Mouse (Mus musculus) erythroid progenitor cell, adult 5-6 weeks (primary cell): ENCODE data around the gene Gm47283. TPM values are rescaled to one million over a fixed set of nuclear protein-coding genes. Genes with fewer than 3 reads are reported as not detected.
"Not testable (repeated sequence)": the region's sequence is repeated elsewhere in the genome, so short reads cannot be mapped to it uniquely, and the experiment has no call there.

Experiments used
- ATAC-seq: replicated peaks from 2 replicates; pipeline ENCODE4 v1.8.0; 2016; ENCODE audit warnings: moderate number of reproducible peaks, mild to moderate bottlenecking, moderate TSS enrichment, inconsistent platforms; ENCODE audit not compliant: poor library complexity, low FRiP score, severe bottlenecking
- total RNA-seq, 2 experiments: library from RNA; stranded (forward) in 1 of 2; stranded (reverse) in 1 of 2; fragments of 150-400 nt in 1 of 2; fragments of 186-747, 209-891 nt in 1 of 2; gene quantifications; 2 replicates each; pipeline versions ENCODE4 v1.2.3 to v1.2.4; 2015 to 2017; ENCODE audit warnings: low replicate concordance in 2 of 2

Gm47283 gene
- total RNA-seq, 2 experiments from 2014 or later, result not detected

DNA sequence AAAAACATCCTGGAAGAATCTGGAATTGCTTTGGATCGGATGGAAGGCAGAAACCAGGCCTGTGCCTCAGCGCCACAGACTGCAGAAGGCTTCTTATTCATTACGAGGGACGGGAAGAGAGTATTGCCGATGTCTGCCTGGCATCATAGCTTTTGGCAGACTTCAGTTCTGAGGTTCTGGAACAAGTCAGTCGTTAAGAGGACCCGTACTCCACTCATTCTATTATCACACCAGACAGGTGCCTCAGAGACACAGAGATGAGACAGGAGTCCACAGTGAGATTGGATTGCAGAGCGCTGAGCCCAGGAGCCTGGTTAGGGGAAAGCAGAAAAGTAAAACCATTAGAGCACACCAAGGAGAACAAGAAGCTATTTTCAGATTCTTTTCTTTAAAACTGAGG is 54.5 kb downstream of the Gm47283 start, which contains the start of gene Gm21748:
Gm21748 (minus strand) TSS at position 101 of the 400 bp plus-strand sequence.
- ATAC-seq, result not testable (repeated sequence)

Other genes starting within 250 kb of the Gm47283 start
- not detected in 2 replicates for gene Gm21860, start 29.9 kb upstream of the Gm47283 start, total RNA-seq (2015; ENCODE audit: low replicate concordance)
- gene Gm21860, start 29.9 kb upstream of the Gm47283 start, total RNA-seq (2017; ENCODE audit: low replicate concordance), result not detected in 2 replicates
- not detected in 2 replicates for gene Gm21748, start 54.4 kb downstream of the Gm47283 start, total RNA-seq (2015; ENCODE audit: low replicate concordance)
- gene Gm21748, start 54.4 kb downstream of the Gm47283 start, total RNA-seq (2017; ENCODE audit: low replicate concordance), result not detected in 2 replicates